Mouse (Mus musculus) hindbrain, embryonic 11.5 days (tissue): ENCODE results near the gene Lcn4. TPM values are rescaled to one million over a fixed set of nuclear protein-coding genes. Genes with fewer than 3 reads are reported as not detected.
"Not testable (repeated sequence)": the region's sequence is repeated elsewhere in the genome, so short reads cannot be mapped to it uniquely, and the experiment has no call there.

Source experiments
- ATAC-seq: fragments of 200-750 bp; cut with Nextera tagmentation; 2 replicates; pipeline ENCODE4 v1.8.0; 2017; ENCODE audit warnings: mild to moderate bottlenecking, moderate TSS enrichment, moderate library complexity; ENCODE audit not compliant: low FRiP score
- DNase-seq: peaks from one replicate; pipeline ENCODE4 v3.0.0-alpha.2; 2015; ENCODE audit warnings: low spot score
- H3K27ac ChIP-seq: fragments of 300-500 bp; sonication (generic); 2 replicates; pipeline ENCODE4 v1.5.1; 2014; ENCODE audit warnings: mild to moderate bottlenecking, low read depth, low read length
- H3K27me3 ChIP-seq: fragments of 300-500 bp; sonication (generic); 2 replicates; pipeline ENCODE4 v1.6.1; 2014; ENCODE audit warnings: mild to moderate bottlenecking, low read length, moderate library complexity, mixed read lengths; ENCODE audit not compliant: control insufficient read depth, insufficient read depth
- H3K36me3 ChIP-seq: fragments of 300-500 bp; sonication (generic); 2 replicates; pipeline ENCODE4 v1.6.1; 2014; ENCODE audit warnings: mild to moderate bottlenecking, low read length, moderate library complexity, mixed read lengths; ENCODE audit not compliant: control insufficient read depth, insufficient read depth
- H3K4me1 ChIP-seq: fragments of 300-500 bp; sonication (generic); replicated peaks from 2 replicates; pipeline ENCODE4 v1.6.1; 2014; ENCODE audit warnings: low read length, mixed read lengths; ENCODE audit not compliant: control insufficient read depth, insufficient read depth
- H3K4me2 ChIP-seq: fragments of 300-500 bp; sonication (generic); replicated peaks from 2 replicates; pipeline ENCODE4 v1.6.1; 2014; ENCODE audit warnings: mild to moderate bottlenecking, low read depth, low read length
- H3K4me3 ChIP-seq: fragments of 300-500 bp; sonication (generic); 2 replicates; pipeline ENCODE4 v1.5.1; 2014; ENCODE audit warnings: low read depth, low read length
- H3K9ac ChIP-seq: fragments of 300-500 bp; sonication (generic); 2 replicates; pipeline ENCODE4 v1.6.1; 2014; ENCODE audit warnings: low read depth, low read length
- H3K9me3 ChIP-seq: fragments of 300-500 bp; sonication (generic); 2 replicates; pipeline ENCODE4 v1.6.1; 2016; ENCODE audit warnings: low read length; ENCODE audit not compliant: control insufficient read depth
- WGBS: fragments of 180-500 bp; shearing (Covaris S2); extraction: QIAGEN DNeasy Blood & Tissue Kit; methylation state at CpG from one replicate; pipeline ENCODE4 v1.1.7; 2014; 5-methylcytosine and 5-hydroxymethylcytosine counted together
- polyA plus RNA-seq: library from polyadenylated mRNA; unstranded; fragments of >200 nt; fragmentation: Nextera tagmentation; extraction: Ambion mirVana; gene quantifications from 2 replicates; pipeline ENCODE4 v1.2.1, GENCODE M21; 2014

The Lcn4 gene
- polyA plus RNA-seq = not detected in 2 replicates

DNA sequence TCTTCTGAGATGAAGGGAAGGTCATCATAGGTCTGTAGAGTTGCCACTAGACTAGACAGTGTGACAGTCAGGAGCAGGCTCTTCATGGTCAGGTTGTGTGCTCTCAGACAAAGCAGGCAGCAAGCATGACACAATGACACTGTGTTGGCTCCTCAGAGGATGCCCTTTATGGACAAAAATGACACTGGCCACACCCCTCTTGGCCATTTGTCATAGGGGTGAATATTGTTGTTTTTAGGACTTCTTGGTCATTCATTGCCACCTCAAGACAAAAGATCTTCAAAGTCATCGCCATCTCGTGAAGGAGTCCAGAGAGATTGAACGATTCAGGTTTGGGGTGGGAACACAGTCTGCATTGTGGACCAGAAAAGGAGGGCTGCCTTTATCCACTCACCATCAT, at the start of gene Lcn4:
TSS of gene Lcn4 (minus strand) at position 101 of the 400 bp plus-strand sequence.
- Histone ChIP-seq H3K4me3 (no peak within 1 kb of the TSS), H3K4me1 (no peaks in the 10 kb centered on the region), H3K9ac (no peak within 1 kb of the TSS), H3K27ac (no peak within 1 kb of the TSS), H3K4me2 (no peak within 1 kb of the TSS), H3K27me3 (no peaks in the 10 kb centered on the region), H3K9me3 (no peaks in the 10 kb centered on the region), H3K36me3 (no peaks in the 10 kb centered on the region)
- ATAC-seq (no peak), DNase-seq (no peak)
- WGBS = 97% methylated on average over 3 of the region's 3 CpGs

DNA sequence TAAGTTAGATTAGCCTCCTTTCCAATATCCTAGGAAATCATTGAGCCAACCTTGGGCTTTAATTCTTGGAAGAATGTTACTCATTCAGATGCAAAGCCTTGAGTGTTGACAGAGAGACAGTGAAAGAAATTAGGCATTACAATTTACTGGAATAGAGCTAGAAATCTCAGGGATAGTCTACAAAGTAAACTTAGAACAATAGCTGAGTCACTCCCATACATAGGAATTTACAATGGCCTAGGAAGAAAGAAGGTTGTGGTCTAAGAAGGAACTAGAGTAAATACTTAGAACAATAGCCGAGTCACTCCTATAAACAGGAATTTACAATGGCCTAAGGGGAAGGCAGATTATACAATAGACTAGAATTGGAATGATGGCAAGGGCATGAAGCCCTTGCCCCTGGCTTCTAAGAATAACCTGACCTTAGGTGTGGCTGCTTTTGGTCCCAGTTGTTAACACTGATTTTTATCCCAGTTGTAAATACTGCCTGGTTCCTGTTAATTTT, 15.1 kb upstream of the Lcn4 start:
- no peaks in the 10 kb centered on the region for H3K27me3 ChIP-seq
- H3K36me3 ChIP-seq = no peaks in the 10 kb centered on the region
- 88% methylated on average over 1 of the region's 1 CpGs for whole genome bisulfite sequencing
- no peak for ATAC-seq
- no peak for DNase-seq
- H3K9me3 ChIP-seq = no peaks in the 10 kb centered on the region
- no peak overlapping the region for H3K27ac ChIP-seq
- H3K4me1 ChIP-seq = no peaks in the 10 kb centered on the region
- no peak overlapping the region for H3K4me3 ChIP-seq
- no peak overlapping the region for H3K9ac ChIP-seq
- H3K4me2 ChIP-seq = no peak overlapping the region

DNA sequence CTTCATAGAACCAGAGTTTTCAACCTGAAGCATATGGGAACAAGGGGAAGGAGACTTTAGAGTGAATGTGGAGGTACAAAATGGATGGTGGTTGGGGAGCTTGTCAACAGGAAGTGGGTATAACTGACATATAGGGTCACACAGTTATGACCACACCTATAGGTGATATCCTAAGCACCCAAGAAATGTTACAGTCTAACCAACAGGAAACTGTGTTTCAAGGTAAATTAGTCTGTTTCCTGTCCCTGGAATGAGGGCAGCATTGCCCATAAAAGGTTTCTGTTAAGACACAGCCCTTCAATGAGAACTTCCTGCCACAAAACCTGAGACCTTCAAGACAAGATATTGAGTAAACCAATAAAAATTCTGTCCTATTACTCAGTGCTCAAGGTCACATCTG, 2.3 kb downstream of the Lcn4 start:
- no peaks in the 10 kb centered on the region for H3K27me3 ChIP-seq
- no peak for DNase-seq
- H3K36me3 ChIP-seq = no peaks in the 10 kb centered on the region
- no peak overlapping the region for H3K4me3 ChIP-seq
- no peak overlapping the region for H3K9ac ChIP-seq
- no peak overlapping the region for H3K27ac ChIP-seq
- no peak for ATAC-seq
- no peaks in the 10 kb centered on the region for H3K4me1 ChIP-seq
- no peak overlapping the region for H3K4me2 ChIP-seq
- H3K9me3 ChIP-seq = no peaks in the 10 kb centered on the region

DNA sequence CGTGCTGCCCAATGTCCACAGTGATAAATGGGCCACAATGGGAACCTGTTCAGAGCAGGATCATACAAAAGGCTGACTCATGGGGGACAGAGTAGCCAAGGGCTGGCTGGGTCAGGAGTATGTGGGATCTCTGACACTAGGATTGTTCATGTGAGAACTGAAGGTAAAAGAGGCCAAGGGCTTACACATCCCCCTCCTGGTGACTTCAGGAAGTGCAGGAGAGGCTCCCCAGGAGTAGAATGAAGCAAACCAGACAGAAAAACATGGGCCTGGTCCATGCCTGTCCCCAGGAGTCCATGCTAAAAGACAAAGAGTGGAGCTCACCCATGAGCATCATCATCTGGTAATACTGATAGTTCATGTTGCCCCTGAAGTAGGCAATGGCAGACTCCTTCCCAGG, 7.5 kb downstream of the Lcn4 start:
- 89% methylated on average over 1 of the region's 1 CpGs for WGBS
- H3K27ac ChIP-seq, H3K27me3 ChIP-seq, H3K4me2 ChIP-seq, H3K4me3 ChIP-seq, H3K4me1 ChIP-seq, H3K9me3 ChIP-seq, H3K9ac ChIP-seq, ATAC-seq, H3K36me3 ChIP-seq: not testable (repeated sequence)
- peak; percentile 73 for DNase-seq

DNA sequence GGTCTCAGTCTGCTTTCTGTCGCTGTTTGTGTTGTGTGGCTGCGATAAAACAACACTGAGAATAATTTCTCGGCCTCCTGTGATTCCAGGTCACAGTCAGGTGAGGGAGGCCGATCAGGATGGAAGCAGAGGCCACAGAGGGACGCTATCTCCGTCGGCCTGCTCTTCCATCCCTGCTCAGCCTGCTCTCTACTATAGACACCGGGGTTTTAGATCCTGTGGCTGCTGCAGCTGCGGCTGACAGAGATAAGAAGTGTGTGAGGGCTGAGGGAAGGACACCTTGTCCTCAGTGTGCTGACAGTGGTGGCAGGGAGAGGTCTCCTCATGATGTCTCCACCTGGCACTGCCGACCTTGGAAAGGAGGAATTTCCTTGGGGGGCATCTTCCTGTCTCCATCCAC, 8.0 kb downstream of the Lcn4 start:
- Histone ChIP-seq H3K4me2 (no peak overlapping the region), H3K27me3 (no peaks in the 10 kb centered on the region), H3K27ac (no peak overlapping the region), H3K9me3 (no peaks in the 10 kb centered on the region), H3K9ac (no peak overlapping the region), H3K36me3 (no peaks in the 10 kb centered on the region), H3K4me3 (no peak overlapping the region), H3K4me1 (no peaks in the 10 kb centered on the region)
- no peak for DNase-seq
- no peak for ATAC-seq
- WGBS = 85% methylated on average over 10 of the region's 10 CpGs

- H3K27me3 ChIP-seq = no peaks in the 10 kb centered on the region
- WGBS = 83% methylated on average over 13 of the region's 13 CpGs
- no peak for ATAC-seq
Observed at GRCm38 (mm10) chr2:26662509-26662882, 8.6 kb downstream of the Lcn4 start.

GRCm38 (mm10) chr2:26661768-26662508, 9.1 kb downstream of the Lcn4 start:
- ATAC-seq (no peak), DNase-seq (no peak)
- Histone ChIP-seq H3K4me1 (no peaks in the 10 kb centered on the region), H3K4me2 (peak overlapping the region; percentile 54), H3K9me3 (no peaks in the 10 kb centered on the region), H3K4me3 (peak overlapping the region; percentile 21), H3K36me3 (no peaks in the 10 kb centered on the region), H3K27ac (no peak overlapping the region), H3K27me3 (no peaks in the 10 kb centered on the region), H3K9ac (no peak overlapping the region)
- 52% methylated on average over 29 of the region's 29 CpGs for WGBS

More at GRCm38 (mm10) chr2:26662509-26662882, 8.6 kb downstream of the Lcn4 start:
- H3K9me3 ChIP-seq = no peaks in the 10 kb centered on the region
- no peak overlapping the region for H3K4me2 ChIP-seq
- no peaks in the 10 kb centered on the region for H3K4me1 ChIP-seq
- no peak overlapping the region for H3K4me3 ChIP-seq
- no peaks in the 10 kb centered on the region for H3K36me3 ChIP-seq
- no peak overlapping the region for H3K9ac ChIP-seq
- no peak overlapping the region for H3K27ac ChIP-seq
- no peak for DNase-seq

GRCm38 (mm10) chr2:26661143-26661752, 9.8 kb downstream of the Lcn4 start:
- peak overlapping the region; percentile 21 for H3K4me3 ChIP-seq
- H3K9me3 ChIP-seq = no peaks in the 10 kb centered on the region
- ATAC-seq (no peak), DNase-seq (peak; percentile 50)
- H3K4me1 ChIP-seq = no peaks in the 10 kb centered on the region
- no peaks in the 10 kb centered on the region for H3K36me3 ChIP-seq
- no peak overlapping the region for H3K9ac ChIP-seq
- H3K4me2 ChIP-seq = peak overlapping the region; percentile 54
- no peak overlapping the region for H3K27ac ChIP-seq
- WGBS = 1% methylated on average over 9 of the region's 20 CpGs
- no peaks in the 10 kb centered on the region for H3K27me3 ChIP-seq

DNA sequence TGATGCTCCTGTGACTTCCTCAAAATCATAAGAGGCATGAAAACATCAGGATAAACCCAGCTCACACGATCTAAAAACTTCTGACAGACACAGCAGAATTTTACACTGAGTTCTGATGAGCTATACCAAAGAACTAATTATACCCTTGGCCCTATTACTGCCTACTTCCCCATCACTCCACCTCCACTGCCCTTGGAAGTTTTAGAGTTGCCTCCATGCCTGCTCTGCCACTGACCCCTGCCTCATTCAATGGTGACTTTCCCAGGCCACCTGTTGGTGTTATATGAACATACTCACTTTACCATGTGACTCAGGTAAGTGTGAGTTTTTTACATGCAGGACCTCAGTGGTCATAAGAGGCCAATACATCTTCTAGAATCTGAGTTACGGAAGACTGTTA, 13.7 kb downstream of the Lcn4 start:
- Histone ChIP-seq H3K4me2 (no peak overlapping the region), H3K27me3 (no peaks in the 10 kb centered on the region), H3K4me1 (no peaks in the 10 kb centered on the region), H3K36me3 (no peaks in the 10 kb centered on the region), H3K4me3 (no peak overlapping the region), H3K9me3 (no peaks in the 10 kb centered on the region), H3K27ac (no peak overlapping the region), H3K9ac (no peak overlapping the region)
- ATAC-seq = no peak
- 80% methylated on average over 2 of the region's 2 CpGs for WGBS
- no peak for DNase-seq
